Mouse (Mus musculus) liver, embryonic 14.5 days (tissue): ENCODE results near the gene Pask.

Experiments used
- CTCF ChIP-seq: IDR thresholded peaks from 2 replicates; pipeline ENCODE4 v1.5.1; 2016; ENCODE audit warnings: antibody characterized with exemption, low read depth, control low read depth
- EP300 ChIP-seq: IDR thresholded peaks from 2 replicates; pipeline ENCODE4 v1.6.1; 2016; ENCODE audit warnings: antibody characterized with exemption, low read depth

- TF ChIP-seq CTCF (no peak), EP300 (no peak)
These were observed 42.7 kb downstream of the Pask start for GRCm38 (mm10) chr1:93300578-93300977.
